Mouse (Mus musculus): Measurements from ENCODE around the gene Uimc1. TPM values are rescaled to one million over a fixed set of nuclear protein-coding genes. Genes with fewer than 3 reads are reported as not detected.

Gene Uimc1
- polyA plus RNA-seq, 1 experiment from 2014 or later, result 18.2 TPM

DNA sequence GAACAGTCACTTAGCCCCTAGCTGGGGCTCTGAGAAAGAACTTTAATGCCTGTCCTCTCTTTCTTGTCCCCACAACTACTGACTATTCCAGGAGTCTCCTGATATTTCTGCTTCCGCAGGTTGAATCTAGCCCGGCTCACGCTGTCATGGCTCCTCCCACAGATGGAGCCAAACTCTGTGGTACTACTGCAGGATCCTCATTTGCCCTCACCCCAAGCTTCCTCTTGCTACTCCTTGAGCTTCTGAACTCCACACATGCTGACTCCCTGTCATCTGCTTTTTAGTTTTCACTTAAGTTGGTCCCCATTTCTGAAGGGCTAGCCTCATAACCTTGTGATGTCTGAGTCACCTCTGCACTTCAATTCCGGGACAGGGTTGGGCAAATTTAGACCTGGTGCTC is 80.0 kb downstream of the Uimc1 start:
- Histone ChIP-seq H3K27me3 (replicated peaks; ENCODE audit: control insufficient read depth, insufficient read depth, low read length) (no peaks in the 10 kb centered on the region), H3K27ac (ENCODE audit: low read depth, low read length) (no peak overlapping the region), H3K4me3 (ENCODE audit: low read length) (no peak overlapping the region), H3K4me2 (ENCODE audit: low read length) (no peak overlapping the region), H3K4me1 (ENCODE audit: control insufficient read depth, insufficient read depth, low read depth, low read length) (no peaks in the 10 kb centered on the region), H3K9me3 (ENCODE audit: control insufficient read depth, low read length) (no peaks in the 10 kb centered on the region), H3K9ac (ENCODE audit: low read depth, low read length) (no peak overlapping the region), H3K36me3 (ENCODE audit: control insufficient read depth, insufficient read depth, low read length) (no peaks in the 10 kb centered on the region)
- 90% methylated on average over 4 of the region's 4 CpGs for WGBS
- ATAC-seq, result no peak

DNA sequence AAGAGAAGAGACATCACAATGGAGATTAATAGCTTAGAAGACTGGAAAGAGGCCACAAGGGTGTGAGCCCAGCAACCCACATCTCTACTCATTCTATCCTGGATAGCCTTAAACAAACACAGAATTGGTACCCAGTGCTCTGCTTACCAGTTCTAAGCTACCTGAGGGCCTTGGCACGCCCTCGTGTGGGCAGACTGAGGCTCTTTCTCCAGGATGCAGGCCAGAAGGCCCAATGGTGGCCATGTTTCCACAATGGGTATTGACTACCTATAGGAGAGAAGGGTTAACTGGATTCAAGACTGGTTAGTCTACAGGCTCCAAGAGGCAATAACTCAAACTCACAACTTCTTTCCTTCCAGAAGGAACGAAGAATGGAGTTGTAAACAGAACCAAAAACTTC is 80.9 kb downstream of the Uimc1 start:
- 58% methylated on average over 3 of the region's 3 CpGs for WGBS
- no peak overlapping the region for H3K4me2 ChIP-seq (ENCODE audit: low read length)
- no peak overlapping the region for H3K27ac ChIP-seq (ENCODE audit: low read depth, low read length)
- no peak overlapping the region for H3K4me3 ChIP-seq (ENCODE audit: low read length)
- ATAC-seq, result no peak
- H3K9me3 ChIP-seq (ENCODE audit: control insufficient read depth, low read length), result no peaks in the 10 kb centered on the region
- no peaks in the 10 kb centered on the region for H3K36me3 ChIP-seq (ENCODE audit: control insufficient read depth, insufficient read depth, low read length)
- H3K4me1 ChIP-seq (ENCODE audit: control insufficient read depth, insufficient read depth, low read depth, low read length), result no peaks in the 10 kb centered on the region
- no peaks in the 10 kb centered on the region for H3K27me3 ChIP-seq (replicated peaks; ENCODE audit: control insufficient read depth, insufficient read depth, low read length)
- H3K9ac ChIP-seq (ENCODE audit: low read depth, low read length), result no peak overlapping the region

DNA sequence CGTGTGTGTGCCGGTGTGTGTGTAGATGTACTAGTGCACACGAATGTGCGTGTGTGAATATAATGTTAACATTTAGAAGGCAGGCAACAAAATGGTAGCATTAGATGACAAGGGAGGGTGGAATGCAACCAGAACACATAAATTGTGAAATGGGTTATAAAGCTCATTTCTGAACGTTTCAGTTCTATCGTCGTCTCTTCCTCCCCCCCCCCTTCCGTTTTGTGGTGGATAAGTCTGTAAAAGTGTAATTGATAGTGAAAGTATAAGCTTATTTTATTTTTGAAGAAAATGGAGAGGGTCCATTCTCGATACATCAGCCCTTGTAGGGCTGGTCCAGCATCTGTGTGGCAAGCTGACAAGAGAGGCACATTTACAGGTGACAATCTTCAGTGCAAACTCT is 81.4 kb downstream of the Uimc1 start:
- Histone ChIP-seq H3K9me3 (ENCODE audit: control insufficient read depth, low read length) (no peaks in the 10 kb centered on the region), H3K27ac (ENCODE audit: low read depth, low read length) (no peak overlapping the region), H3K36me3 (ENCODE audit: control insufficient read depth, insufficient read depth, low read length) (no peaks in the 10 kb centered on the region), H3K4me3 (ENCODE audit: low read length) (no peak overlapping the region), H3K9ac (ENCODE audit: low read depth, low read length) (no peak overlapping the region), H3K27me3 (replicated peaks; ENCODE audit: control insufficient read depth, insufficient read depth, low read length) (no peaks in the 10 kb centered on the region), H3K4me1 (ENCODE audit: control insufficient read depth, insufficient read depth, low read depth, low read length) (0 out of 2 replicates have a peak, but pooled peaks cover 2% of the 10 kb centered on the region), H3K4me2 (ENCODE audit: low read length) (no peak overlapping the region)
- WGBS, result 88% methylated on average over 9 of the region's 9 CpGs
- no peak for ATAC-seq

DNA sequence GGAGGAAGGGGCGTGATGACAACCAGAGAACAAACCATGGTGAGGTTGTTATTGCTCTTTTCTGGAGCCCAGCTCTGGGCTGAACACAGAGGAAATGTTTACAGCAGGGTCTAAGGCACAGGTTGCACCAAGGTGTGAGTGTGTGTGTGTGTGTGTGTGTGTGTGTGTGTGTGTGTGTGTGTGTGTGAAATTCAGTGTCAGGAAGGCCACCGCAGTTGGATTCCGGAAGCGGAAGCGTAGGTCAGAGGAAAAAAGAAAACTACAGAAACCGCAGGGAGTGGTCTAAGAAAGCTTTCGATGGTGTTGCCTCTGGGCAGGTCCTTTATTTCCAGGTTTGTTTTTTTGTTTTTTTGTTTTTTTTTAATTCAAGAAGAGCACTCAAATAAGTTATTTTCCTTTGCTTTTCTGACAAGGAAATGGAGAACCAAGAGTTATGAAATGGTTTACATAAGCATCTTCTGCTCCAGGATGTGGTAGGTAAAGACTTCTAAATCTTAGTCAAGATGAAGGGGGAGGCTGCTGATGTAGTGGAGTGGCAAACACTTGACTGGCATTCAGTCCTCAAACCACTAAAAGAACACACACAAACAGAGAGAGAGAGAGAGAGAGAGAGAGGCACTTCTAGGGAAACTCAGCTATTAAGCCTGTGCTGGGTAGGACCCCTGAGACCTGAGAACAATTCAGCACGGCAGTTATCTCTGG is 82.1 kb downstream of the Uimc1 start:
- WGBS, result 81% methylated on average over 8 of the region's 8 CpGs
- Histone ChIP-seq H3K4me2 (ENCODE audit: low read length) (no peak overlapping the region), H3K36me3 (ENCODE audit: control insufficient read depth, insufficient read depth, low read length) (no peaks in the 10 kb centered on the region), H3K27ac (ENCODE audit: low read depth, low read length) (no peak overlapping the region), H3K9ac (ENCODE audit: low read depth, low read length) (no peak overlapping the region), H3K27me3 (replicated peaks; ENCODE audit: control insufficient read depth, insufficient read depth, low read length) (no peaks in the 10 kb centered on the region), H3K4me1 (ENCODE audit: control insufficient read depth, insufficient read depth, low read depth, low read length) (0 out of 2 replicates have a peak, but pooled peaks cover 2% of the 10 kb centered on the region), H3K9me3 (ENCODE audit: control insufficient read depth, low read length) (no peaks in the 10 kb centered on the region), H3K4me3 (ENCODE audit: low read length) (no peak overlapping the region)
- no peak for ATAC-seq

DNA sequence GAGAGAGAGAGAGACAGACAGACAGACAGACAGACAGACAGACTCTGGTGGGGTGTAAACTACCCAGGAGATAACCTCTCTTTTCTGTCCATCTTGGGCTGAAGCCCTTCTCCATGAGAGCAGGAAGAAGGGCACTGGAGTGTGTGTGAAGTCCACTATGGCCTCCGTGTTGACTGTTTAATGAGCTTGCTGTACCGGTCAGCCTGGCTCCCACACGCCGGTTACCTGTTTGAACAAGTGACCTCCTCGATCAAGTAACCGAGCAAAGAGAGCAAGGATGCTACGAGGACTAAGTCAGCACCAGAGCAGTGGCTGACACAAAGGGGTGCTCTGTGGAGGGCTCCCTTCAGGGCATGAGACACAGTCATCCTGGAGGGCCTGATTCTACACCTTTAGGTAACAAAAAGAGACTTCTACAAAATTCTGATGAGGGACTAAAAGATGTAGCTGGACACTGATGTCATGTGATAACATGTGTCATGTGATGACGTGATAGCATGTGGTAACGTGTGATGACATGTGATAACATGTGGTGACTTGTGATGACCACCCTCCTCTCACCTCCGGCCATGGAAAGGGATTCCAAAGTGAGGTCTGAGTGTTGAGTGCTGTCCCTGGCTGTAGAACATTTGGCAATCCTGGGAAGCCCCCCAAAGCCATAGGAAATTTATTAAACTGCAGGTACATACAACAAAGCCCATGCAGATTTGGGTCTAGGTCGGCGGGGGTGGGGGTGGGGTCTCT is 82.8 kb downstream of the Uimc1 start:
- Histone ChIP-seq H3K4me2 (ENCODE audit: low read length) (no peak overlapping the region), H3K27me3 (replicated peaks; ENCODE audit: control insufficient read depth, insufficient read depth, low read length) (no peaks in the 10 kb centered on the region), H3K36me3 (ENCODE audit: control insufficient read depth, insufficient read depth, low read length) (no peaks in the 10 kb centered on the region), H3K9ac (ENCODE audit: low read depth, low read length) (no peak overlapping the region), H3K9me3 (ENCODE audit: control insufficient read depth, low read length) (no peaks in the 10 kb centered on the region), H3K4me1 (ENCODE audit: control insufficient read depth, insufficient read depth, low read depth, low read length) (0 out of 2 replicates have a peak, but pooled peaks cover 2% of the 10 kb centered on the region), H3K27ac (ENCODE audit: low read depth, low read length) (no peak overlapping the region), H3K4me3 (ENCODE audit: low read length) (no peak overlapping the region)
- ATAC-seq, result no peak
- 94% methylated on average over 12 of the region's 12 CpGs for WGBS

DNA sequence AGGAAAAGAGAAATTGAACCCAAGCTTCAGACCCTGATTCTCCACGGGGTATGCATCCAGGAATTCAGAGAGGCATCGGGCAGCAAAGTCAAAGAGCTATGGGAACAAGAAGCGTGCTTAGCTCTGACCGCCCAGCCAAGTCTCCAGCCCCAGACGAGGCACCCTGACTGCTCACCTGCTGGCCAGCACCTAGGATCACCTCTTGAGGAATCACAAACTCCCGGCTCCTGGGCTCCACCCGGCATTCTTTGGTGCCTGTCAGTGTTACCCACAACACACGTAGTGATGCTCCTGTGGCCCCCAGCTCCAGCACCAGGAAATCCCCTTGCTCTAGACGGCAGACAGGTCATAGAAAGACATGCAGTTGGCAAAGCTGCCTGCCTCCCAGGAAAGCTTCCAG is 85.6 kb downstream of the Uimc1 start:
- Histone ChIP-seq H3K9ac (ENCODE audit: low read depth, low read length) (no peak overlapping the region), H3K27me3 (replicated peaks; ENCODE audit: control insufficient read depth, insufficient read depth, low read length) (no peaks in the 10 kb centered on the region), H3K27ac (ENCODE audit: low read depth, low read length) (no peak overlapping the region)

DNA sequence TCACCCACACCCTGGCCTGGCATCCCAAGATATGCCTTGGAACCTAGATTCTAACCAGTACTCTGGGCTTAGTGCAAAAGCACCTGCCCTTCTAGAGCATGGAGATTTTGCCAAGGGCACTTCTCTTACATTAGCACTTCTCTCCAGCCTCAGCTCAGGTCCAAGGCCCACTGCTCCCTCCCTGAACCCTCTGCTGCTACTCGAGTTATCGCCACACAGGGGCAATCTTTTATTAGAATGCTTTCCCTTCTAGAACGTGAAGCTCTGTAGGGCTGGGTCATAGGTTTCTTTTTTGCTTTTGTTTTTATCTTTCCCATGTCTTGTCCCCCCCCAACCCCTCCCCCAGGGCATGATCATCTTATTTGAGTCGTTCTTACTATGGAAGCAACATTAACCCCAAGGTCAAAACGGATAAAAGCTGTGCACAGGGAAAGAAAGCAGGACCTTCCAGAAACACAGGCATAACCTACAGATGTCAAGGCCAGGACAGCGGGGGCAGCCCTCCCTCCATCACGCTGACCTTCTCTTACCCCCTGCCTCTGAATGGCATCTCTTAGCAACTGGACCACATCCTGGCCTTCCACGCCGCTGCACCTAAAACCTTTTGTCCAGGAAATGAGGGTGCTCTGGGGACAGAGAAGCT is 86.3 kb downstream of the Uimc1 start:
- H3K9ac ChIP-seq (ENCODE audit: low read depth, low read length), result no peak overlapping the region
- H3K9me3 ChIP-seq (ENCODE audit: control insufficient read depth, low read length), result no peaks in the 10 kb centered on the region
- peaks cover 10% of the 10 kb centered on the region for H3K4me1 ChIP-seq (ENCODE audit: control insufficient read depth, insufficient read depth, low read depth, low read length)
- H3K27ac ChIP-seq (ENCODE audit: low read depth, low read length), result no peak overlapping the region
- no peak for ATAC-seq
- H3K27me3 ChIP-seq (replicated peaks; ENCODE audit: control insufficient read depth, insufficient read depth, low read length), result no peaks in the 10 kb centered on the region
- no peak overlapping the region for H3K4me2 ChIP-seq (ENCODE audit: low read length)
- WGBS, result 8% methylated on average over 9 of the region's 9 CpGs
- H3K36me3 ChIP-seq (ENCODE audit: control insufficient read depth, insufficient read depth, low read length), result no peaks in the 10 kb centered on the region
- no peak overlapping the region for H3K4me3 ChIP-seq (ENCODE audit: low read length)

More for the DNA sequence above, 85.6 kb downstream of the Uimc1 start:
- Histone ChIP-seq H3K4me2 (ENCODE audit: low read length) (no peak overlapping the region), H3K9me3 (ENCODE audit: control insufficient read depth, low read length) (no peaks in the 10 kb centered on the region), H3K4me1 (ENCODE audit: control insufficient read depth, insufficient read depth, low read depth, low read length) (peaks cover 8% of the 10 kb centered on the region), H3K4me3 (ENCODE audit: low read length) (no peak overlapping the region), H3K36me3 (ENCODE audit: control insufficient read depth, insufficient read depth, low read length) (no peaks in the 10 kb centered on the region)
- no peak for ATAC-seq
- WGBS, result 35% methylated on average over 9 of the region's 9 CpGs

DNA sequence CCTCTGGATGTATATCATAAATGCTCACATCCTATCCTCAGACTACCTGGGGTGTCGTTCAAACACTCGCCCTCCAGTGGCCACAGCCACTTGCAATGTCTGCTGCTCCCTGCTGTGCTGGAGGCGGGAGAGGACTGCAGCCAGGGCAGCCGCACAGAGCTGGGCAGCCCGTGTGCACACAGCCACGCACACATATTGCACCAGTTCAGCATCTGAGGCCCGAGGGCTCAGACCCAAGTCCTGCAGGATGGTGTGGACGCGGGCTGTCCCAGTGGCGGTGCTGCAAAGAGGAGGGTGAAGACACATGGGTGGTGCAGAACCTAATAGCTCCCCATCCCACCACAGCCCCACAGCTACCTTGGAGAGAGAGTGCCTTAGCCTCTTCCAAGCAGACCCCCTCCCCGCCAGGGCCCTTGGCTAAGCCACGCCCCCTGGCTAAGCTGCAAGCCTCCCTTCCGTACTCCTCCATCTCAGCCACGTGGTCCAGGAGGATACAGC is 88.1 kb downstream of the Uimc1 start:
- no peaks in the 10 kb centered on the region for H3K36me3 ChIP-seq (ENCODE audit: control insufficient read depth, insufficient read depth, low read length)
- H3K4me2 ChIP-seq (ENCODE audit: low read length), result 0 out of 2 replicates have a peak overlapping the region, but pooled peaks have one; percentile 13
- H3K27ac ChIP-seq (ENCODE audit: low read depth, low read length), result no peak overlapping the region
- peak; percentile 43 for ATAC-seq
- no peaks in the 10 kb centered on the region for H3K27me3 ChIP-seq (replicated peaks; ENCODE audit: control insufficient read depth, insufficient read depth, low read length)
- H3K9ac ChIP-seq (ENCODE audit: low read depth, low read length), result no peak overlapping the region
- WGBS, result 4% methylated on average over 14 of the region's 14 CpGs
- no peak overlapping the region for H3K4me3 ChIP-seq (ENCODE audit: low read length)
- no peaks in the 10 kb centered on the region for H3K9me3 ChIP-seq (ENCODE audit: control insufficient read depth, low read length)
- H3K4me1 ChIP-seq (ENCODE audit: control insufficient read depth, insufficient read depth, low read depth, low read length), result peaks cover 19% of the 10 kb centered on the region

DNA sequence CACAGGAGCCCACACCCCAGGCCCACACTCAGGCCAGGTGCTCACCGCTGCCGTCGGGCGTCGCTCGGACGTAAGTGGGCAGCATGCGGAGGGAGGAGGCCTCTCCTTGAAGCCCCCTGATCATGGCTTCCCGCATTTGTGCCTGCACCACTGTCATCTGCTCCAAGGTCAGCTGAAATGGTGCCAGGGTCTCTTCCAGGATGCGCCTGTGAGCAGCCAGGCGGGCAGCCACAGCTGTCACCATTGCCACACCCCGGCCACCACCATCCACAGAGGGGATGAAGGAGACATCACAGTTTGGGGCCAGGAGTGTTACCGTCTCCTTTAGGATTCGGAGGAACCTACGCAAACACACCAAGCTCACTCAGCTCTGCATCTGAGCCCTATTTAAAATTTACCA is 89.0 kb downstream of the Uimc1 start:
- no peak overlapping the region for H3K4me2 ChIP-seq (ENCODE audit: low read length)
- H3K9ac ChIP-seq (ENCODE audit: low read depth, low read length), result no peak overlapping the region
- peaks cover 19% of the 10 kb centered on the region for H3K4me1 ChIP-seq (ENCODE audit: control insufficient read depth, insufficient read depth, low read depth, low read length)
- H3K27ac ChIP-seq (ENCODE audit: low read depth, low read length), result no peak overlapping the region
- WGBS, result 81% methylated on average over 15 of the region's 15 CpGs
- H3K36me3 ChIP-seq (ENCODE audit: control insufficient read depth, insufficient read depth, low read length), result no peaks in the 10 kb centered on the region
- no peak for ATAC-seq
- no peaks in the 10 kb centered on the region for H3K27me3 ChIP-seq (replicated peaks; ENCODE audit: control insufficient read depth, insufficient read depth, low read length)
- H3K4me3 ChIP-seq (ENCODE audit: low read length), result no peak overlapping the region
- H3K9me3 ChIP-seq (ENCODE audit: control insufficient read depth, low read length), result no peaks in the 10 kb centered on the region
